Mouse (Mus musculus) left cerebral cortex, adult 2 months (tissue): Measurements from ENCODE around the gene Efs. TPM values are rescaled to one million over a fixed set of nuclear protein-coding genes. Genes with fewer than 3 reads are reported as not detected.
A peak's percentile ranks its signal among the peaks of the same experiment; 100 is the strongest.
"Not testable (repeated sequence)": the region's sequence is repeated elsewhere in the genome, so short reads cannot be mapped to it uniquely, and the experiment has no call there.

Experiments
- DNase-seq, 2 experiments: peaks; one replicate each; pipeline ENCODE4 v3.0.0; 2021 to 2022; ENCODE audit warnings: low spot score in 2 of 2, mixed read lengths in 1 of 2; ENCODE audit errors: extremely low spot score in 1 of 2
- H3K27ac ChIP-seq: fragments of 200-600 bp; 2 replicates; pipeline ENCODE4 v1.8.1; 2022
- H3K4me3 ChIP-seq: fragments of 200-600 bp; 2 replicates; pipeline ENCODE4 v1.8.1; 2022
- CTCF ChIP-seq: fragments of 200-600 bp; IDR thresholded peaks from 2 replicates; pipeline ENCODE4 v1.8.1; 2022; ENCODE audit warnings: antibody characterized with exemption, mild to moderate bottlenecking, moderate library complexity
- intact Hi-C: fragments of 180-260 bp; cut with DNase I; formaldehyde crosslinking; loops from one replicate; pipeline ENCODE4 v1.15.1; 2025
- long read RNA-seq, 2 experiments: library from polyadenylated mRNA; stranded (forward); transcript quantifications; one replicate each; pipeline ENCODE4 v2.0.0; 2021; ENCODE audit warnings: borderline mapping rate in 2 of 2
- total RNA-seq, 2 experiments: library from RNA; stranded (reverse); gene quantifications; 2 replicates each; pipeline ENCODE4 v1.2.3; 2021

The Efs gene
- 1 to 10 TPM; 5.1 to 8.1 TPM for total RNA-seq
- long read RNA-seq, experiment 1, transcript Efs-201 (6 exons, 2,705 nt) = major isoform, 6 of 11 reads
- long read RNA-seq, experiment 1, partial matches to known transcripts = 0 of 11 reads
- long read RNA-seq, experiment 1, other reads (novel, unspliced or antisense) = 5 of 11 reads
- long read RNA-seq, experiment 2, transcript Efs-201 (6 exons, 2,705 nt) = major isoform, 13 of 15 reads
- long read RNA-seq, experiment 2, partial matches to known transcripts = 2 of 15 reads
- long read RNA-seq, experiment 2, other reads (novel, unspliced or antisense) = 0 of 15 reads

- peak within 1 kb of the TSS; percentile 54 for H3K4me3 ChIP-seq
- intact Hi-C loops = no loop called here
- peak; percentile 53 to 55 for DNase-seq
- TF ChIP-seq CTCF = no peak
- peak within 1 kb of the TSS; percentile 76 for H3K27ac ChIP-seq
Observed at GRCm38 (mm10) chr14:54925349-54926342, at the start of gene Efs. Gene Efs, minus strand, starts transcription at chr14:54926126.

GRCm38 (mm10) chr14:54974068-54974791 is 48.3 kb upstream of the Efs start:
- H3K4me3 ChIP-seq = no peak overlapping the region
- TF ChIP-seq CTCF = no peak
- H3K27ac ChIP-seq = peak overlapping the region; percentile 55
- peak in 1 of 2 experiments; percentile 58 for DNase-seq
- intact Hi-C loops = loop anchor here (1.0 kb wide), 1 partner anchor 26 kb away; no protein-coding TSS in a partner anchor

GRCm38 (mm10) chr14:54972786-54973185 is 46.9 kb upstream of the Efs start:
- DNase-seq, H3K27ac ChIP-seq, intact Hi-C loops, H3K4me3 ChIP-seq: not testable (repeated sequence)

- no peak for DNase-seq
- H3K4me3 ChIP-seq = no peak overlapping the region
- H3K27ac ChIP-seq = no peak overlapping the region
- intact Hi-C loops = loop anchor here (5.0 kb wide), 1 partner anchor 34 kb away; no protein-coding TSS in a partner anchor
- no peak for TF ChIP-seq CTCF
Observed at GRCm38 (mm10) chr14:54968344-54968743, 42.4 kb upstream of the Efs start.

GRCm38 (mm10) chr14:54967874-54968273 is 41.9 kb upstream of the Efs start:
- no peak for DNase-seq
- TF ChIP-seq CTCF = no peak
- Histone ChIP-seq H3K27ac (no peak overlapping the region), H3K4me3 (no peak overlapping the region)
- intact Hi-C loops = loop anchor here (5.0 kb wide), 1 partner anchor 34 kb away; no protein-coding TSS in a partner anchor

- Histone ChIP-seq H3K4me3 (no peak within 1 kb of the TSS), H3K27ac (no peak within 1 kb of the TSS)
- no peak for DNase-seq
- TF ChIP-seq CTCF = no peak
- intact Hi-C loops = loop anchor here (5.0 kb wide), 1 partner anchor 36 kb away; no protein-coding TSS in a partner anchor
Observed at GRCm38 (mm10) chr14:54966320-54966977, 40.5 kb upstream of the Efs start, which contains the start of gene Myh6. Gene Myh6, minus strand, starts transcription at chr14:54966927.

GRCm38 (mm10) chr14:54965631-54966030 is 39.7 kb upstream of the Efs start:
- DNase-seq = no peak
- intact Hi-C loops = loop anchor here (5.0 kb wide), 1 partner anchor 37 kb away; no protein-coding TSS in a partner anchor
- TF ChIP-seq CTCF = no peak
- H3K27ac ChIP-seq = no peak overlapping the region
- H3K4me3 ChIP-seq = no peak overlapping the region

- no peak for TF ChIP-seq CTCF
- intact Hi-C loops = loop anchor here (5.0 kb wide), 1 partner anchor 37 kb away; no protein-coding TSS in a partner anchor
- Histone ChIP-seq H3K4me3 (no peak overlapping the region), H3K27ac (no peak overlapping the region)
- DNase-seq = no peak
Observed at GRCm38 (mm10) chr14:54965044-54965443, 39.1 kb upstream of the Efs start.

- H3K27ac ChIP-seq = no peak overlapping the region
- DNase-seq = no peak
- TF ChIP-seq CTCF = no peak
- H3K4me3 ChIP-seq = no peak overlapping the region
- intact Hi-C loops = no loop called here
Observed at GRCm38 (mm10) chr14:54963727-54964126, 37.8 kb upstream of the Efs start.

GRCm38 (mm10) chr14:54962714-54963113 is 36.8 kb upstream of the Efs start:
- TF ChIP-seq CTCF = no peak
- intact Hi-C loops = no loop called here
- DNase-seq = no peak
- H3K4me3 ChIP-seq = no peak overlapping the region
- no peak overlapping the region for H3K27ac ChIP-seq

- intact Hi-C loops = no loop called here
- no peak overlapping the region for H3K27ac ChIP-seq
- no peak overlapping the region for H3K4me3 ChIP-seq
- TF ChIP-seq CTCF = no peak
- DNase-seq = no peak
Observed at GRCm38 (mm10) chr14:54961487-54961886, 35.6 kb upstream of the Efs start.
